Mouse (Mus musculus) layer of hippocampus, postnatal 10 days (tissue): ENCODE data around the gene Olfr1477. TPM values are rescaled to one million over a fixed set of nuclear protein-coding genes. Genes with fewer than 3 reads are reported as not detected.
"Not testable (repeated sequence)": the region's sequence is repeated elsewhere in the genome, so short reads cannot be mapped to it uniquely, and the experiment has no call there.

ENCODE experiments used
- DNase-seq, 2 experiments: peaks; one replicate each; pipeline ENCODE4 v3.0.0; 2021; ENCODE audit warnings: low spot score in 2 of 2
- long read RNA-seq: library from polyadenylated mRNA; stranded (forward); transcript quantifications from one replicate; pipeline ENCODE4 v2.0.0, GENCODE M21; 2023
- total RNA-seq, 2 experiments: library from RNA; stranded (reverse); gene quantifications; 2 replicates each; pipeline ENCODE4 v1.2.3; 2021

The Olfr1477 gene
- total RNA-seq, result not detected
- long read RNA-seq, result 0 reads

DNA sequence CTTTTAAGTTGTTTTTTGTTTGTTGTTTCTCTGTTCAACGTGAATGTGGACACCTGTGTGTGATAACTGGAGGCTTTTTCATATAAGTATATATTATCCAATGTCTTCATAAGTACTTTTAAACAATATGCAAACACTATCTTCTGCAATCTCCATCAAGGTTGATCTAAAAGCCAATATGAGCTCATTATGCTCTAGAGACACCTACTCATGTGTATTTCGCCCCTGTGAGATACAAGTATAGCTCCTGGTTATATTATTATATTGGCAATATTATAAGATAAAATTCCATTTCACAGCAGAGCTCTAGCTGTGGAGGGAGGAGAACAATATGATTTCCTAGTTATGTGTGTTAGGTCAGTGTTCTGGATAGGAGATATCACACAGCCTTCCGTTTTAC is at the start of gene Olfr1477:
Gene Olfr1477, plus strand, starts transcription at position 301 of the 400 bp plus-strand sequence.
- DNase-seq, result no peak

DNA sequence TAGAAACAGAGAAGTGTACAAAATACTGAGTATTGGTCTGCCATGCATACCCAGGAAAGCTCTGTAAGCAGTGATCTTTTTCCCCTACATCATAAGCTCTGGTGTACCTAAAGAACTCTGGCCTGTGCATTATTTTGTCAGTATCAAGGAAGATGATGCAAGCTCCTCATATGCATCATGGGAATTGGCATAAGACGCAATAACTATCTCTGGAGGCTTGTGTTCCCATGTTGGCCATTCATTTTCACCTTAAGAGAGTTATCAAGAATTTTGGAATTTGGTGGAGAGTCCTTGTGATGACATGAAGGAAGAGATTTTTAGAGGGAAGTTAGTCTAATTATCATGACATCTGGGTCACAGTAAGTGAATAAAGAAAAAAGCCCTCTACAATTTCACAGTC is 44.4 kb upstream of the Olfr1477 start, which contains the start of gene Olfr1472:
Gene Olfr1472, minus strand, starts transcription at position 101 of the 400 bp plus-strand sequence.
- DNase-seq, result no peak

GRCm38 (mm10) chr19:13469265-13469664 is 31.1 kb upstream of the Olfr1477 start, which contains the start of gene Olfr1474:
Olfr1474 (plus strand) TSS chr19:13469565.
- not testable (repeated sequence) for DNase-seq

DNA sequence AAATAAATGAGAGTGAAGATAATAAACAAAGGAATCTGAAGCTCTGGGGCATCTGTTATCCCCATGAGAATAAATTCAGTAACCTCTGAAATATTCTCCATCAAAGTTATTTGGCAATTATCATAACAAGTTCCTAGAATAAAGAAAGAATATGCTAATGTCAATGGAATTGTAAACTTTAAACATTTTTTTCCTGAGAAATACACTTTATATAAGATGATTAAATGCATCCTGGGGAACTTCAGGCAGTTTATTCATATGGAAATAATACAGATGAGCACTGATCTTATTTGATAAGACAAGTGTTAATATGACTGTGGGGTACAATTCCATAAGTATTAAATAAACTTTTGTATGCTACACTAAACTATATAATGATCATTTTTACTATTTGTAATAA is 20.2 kb upstream of the Olfr1477 start, which contains the start of gene Olfr1475:
Gene Olfr1475, minus strand, starts transcription at position 101 of the 400 bp plus-strand sequence.
- no peak for DNase-seq

DNA sequence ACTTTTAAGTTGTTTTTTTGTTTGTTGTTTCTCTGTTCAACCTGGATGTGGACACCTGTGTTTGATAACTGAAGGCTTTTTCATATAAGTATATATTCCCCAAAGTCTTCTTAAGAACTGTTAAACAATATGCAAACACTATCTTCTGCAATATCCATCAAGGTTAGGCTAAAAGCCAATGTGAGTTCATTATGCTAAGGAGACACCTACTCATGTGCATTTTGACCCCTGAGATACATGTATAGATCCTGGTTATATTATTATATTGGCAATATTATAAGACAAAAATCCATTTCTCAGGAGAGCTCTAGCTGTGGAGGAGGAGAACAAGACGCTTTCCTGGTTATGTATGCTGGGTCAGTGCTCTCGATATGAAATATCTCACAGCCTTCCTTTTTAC is 27.3 kb downstream of the Olfr1477 start, which contains the start of gene Olfr1480:
Gene Olfr1480, plus strand, starts transcription at position 301 of the 400 bp plus-strand sequence.
- no peak for DNase-seq

Other genes starting within 250 kb of the Olfr1477 start
- gene Olfr1465, start 185.0 kb upstream of the Olfr1477 start, total RNA-seq, result not detected
- not detected for gene Olfr1466, start 161.7 kb upstream of the Olfr1477 start, total RNA-seq
- gene Olfr1467, start 138.3 kb upstream of the Olfr1477 start, total RNA-seq, result not detected
- not detected for gene Olfr1469, start 92.7 kb upstream of the Olfr1477 start, total RNA-seq
- not detected for gene Olfr1471, start 57.1 kb upstream of the Olfr1477 start, total RNA-seq
- not detected for gene Olfr1472, start 44.5 kb upstream of the Olfr1477 start, total RNA-seq
- not detected for gene Olfr1474, start 31.0 kb upstream of the Olfr1477 start, total RNA-seq
- gene Olfr1475, start 20.4 kb upstream of the Olfr1477 start, total RNA-seq, result not detected
- gene Olfr1480, start 27.4 kb downstream of the Olfr1477 start, total RNA-seq, result not detected
- gene Olfr1484, start 83.0 kb downstream of the Olfr1477 start, total RNA-seq, result not detected
- gene Olfr1487, start 116.8 kb downstream of the Olfr1477 start, total RNA-seq, result not detected
- gene Olfr1489, start 131.1 kb downstream of the Olfr1477 start, total RNA-seq, result not detected
- gene Olfr1490, start 150.5 kb downstream of the Olfr1477 start, total RNA-seq, result not detected
- gene Olfr1491, start 196.7 kb downstream of the Olfr1477 start, total RNA-seq, result not detected
- not detected for gene Olfr1493-ps1, start 222.7 kb downstream of the Olfr1477 start, total RNA-seq
- not detected for gene Olfr1494, start 239.2 kb downstream of the Olfr1477 start, total RNA-seq